Mouse (Mus musculus) kidney, postnatal 36 days (tissue): Measurements from ENCODE around the gene Gm13101.
"Not testable (repeated sequence)": the region's sequence is repeated elsewhere in the genome, so short reads cannot be mapped to it uniquely, and the experiment has no call there.

Experiments
- DNase-seq, 2 experiments: peaks; one replicate each; pipeline ENCODE4 v3.0.0; 2021 to 2022; ENCODE audit warnings: mixed read lengths in 2 of 2

The Gm13101 gene

DNA sequence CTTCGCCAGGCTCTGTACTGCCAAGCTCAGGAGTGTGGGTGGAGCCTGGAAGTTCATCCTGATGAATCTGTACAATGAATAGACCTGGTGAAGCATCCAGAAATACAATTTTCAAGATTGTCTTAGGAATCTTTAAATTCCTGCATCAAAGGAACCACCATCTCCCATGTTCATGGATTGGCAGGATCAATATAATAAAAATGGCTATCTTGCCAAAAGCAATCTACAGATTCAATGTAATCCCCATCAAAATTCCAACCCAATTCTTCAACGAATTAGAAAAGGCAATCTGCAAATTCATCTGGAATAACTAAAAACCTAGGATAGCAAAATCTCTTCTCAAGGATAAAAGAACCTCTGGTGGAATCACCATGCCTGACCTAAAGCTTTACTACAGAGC, at the start of gene Gm13101:
Gene Gm13101, minus strand, starts transcription at position 101 of the 400 bp plus-strand sequence.
- DNase-seq: not testable (repeated sequence)

- not testable (repeated sequence) for DNase-seq
Observed at GRCm38 (mm10) chr4:143994269-143994668, 27.5 kb upstream of the Gm13101 start, which contains the start of gene Pramef17. Gene Pramef17 (minus strand): TSS chr4:143994369.

DNA sequence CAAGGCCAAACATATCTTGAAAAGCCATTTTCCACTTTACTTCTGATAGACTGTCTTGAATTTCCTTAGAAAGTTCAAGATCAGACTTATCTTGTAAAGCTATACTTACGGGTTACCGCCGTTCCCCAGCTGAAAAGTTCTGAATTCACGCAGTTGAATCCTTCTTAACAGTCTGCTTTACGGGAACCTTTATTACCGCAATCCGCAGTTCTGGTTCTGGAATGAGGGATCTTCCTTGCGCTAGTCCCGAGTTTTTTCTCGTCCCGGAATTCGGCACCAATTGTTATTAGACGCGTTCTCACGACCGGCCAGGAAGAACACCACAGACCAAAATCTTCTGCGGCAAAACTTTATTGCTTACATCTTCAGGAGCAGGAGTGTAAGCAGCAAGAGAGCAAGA, 21.4 kb upstream of the Gm13101 start:
- DNase-seq: peak; percentile 38 to 39

DNA sequence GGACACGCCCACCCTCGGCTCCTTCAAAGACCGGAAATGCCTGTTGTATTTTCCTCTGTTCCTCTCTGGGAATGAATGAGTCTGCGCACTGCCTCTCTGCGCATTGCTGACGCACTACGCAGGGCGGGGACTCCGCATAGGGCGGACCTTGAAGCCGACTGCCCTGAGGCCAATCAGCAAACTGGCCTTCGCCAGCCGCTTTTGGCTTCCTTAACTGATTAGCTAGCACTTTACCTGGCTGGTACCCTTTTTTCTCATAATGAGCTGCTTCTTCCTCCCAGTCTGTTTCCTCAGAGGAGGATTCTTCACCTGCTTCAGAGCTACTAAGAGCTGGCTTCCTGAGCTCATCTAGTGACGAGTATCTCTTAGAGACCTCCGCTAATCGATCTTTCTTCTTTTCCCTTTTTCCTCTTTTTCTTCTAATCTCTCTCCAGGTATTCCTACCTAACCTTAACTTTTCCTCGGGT, 20.8 kb upstream of the Gm13101 start:
- peak; percentile 4 to 43 for DNase-seq

- DNase-seq: peak; percentile 4 to 10
Observed at GRCm38 (mm10) chr4:143985733-143986132, 19.0 kb upstream of the Gm13101 start.

DNA sequence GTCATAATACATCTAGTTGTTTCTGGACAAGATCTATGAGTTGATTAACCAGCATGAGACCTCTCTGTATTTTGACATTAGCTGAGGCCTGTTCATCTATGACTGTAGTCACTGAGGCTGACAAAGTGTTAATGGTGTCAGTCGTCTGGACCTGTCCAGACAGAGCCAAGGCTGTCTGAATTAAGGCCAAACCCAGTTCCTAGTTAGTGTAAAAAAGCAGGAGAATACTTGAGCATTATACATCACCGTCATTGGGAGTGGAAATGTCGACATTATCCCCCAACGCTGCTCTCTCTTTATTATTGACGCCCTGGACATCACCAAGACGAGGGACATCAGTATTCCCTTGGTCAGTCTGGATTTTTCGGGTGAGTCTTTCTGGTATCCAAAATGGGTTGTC, 18.4 kb upstream of the Gm13101 start:
- peak in 1 of 2 experiments; percentile 2 for DNase-seq

- not testable (repeated sequence) for DNase-seq
Observed at GRCm38 (mm10) chr4:143983446-143983845, 16.7 kb upstream of the Gm13101 start.

GRCm38 (mm10) chr4:143950916-143951315, 15.8 kb downstream of the Gm13101 start, which contains the start of gene Pramef25:
Gene Pramef25 (minus strand): TSS chr4:143951016.
- not testable (repeated sequence) for DNase-seq
